Mouse (Mus musculus): ENCODE results near the gene Pml. TPM values are rescaled to one million over a fixed set of nuclear protein-coding genes. Genes with fewer than 3 reads are reported as not detected.
A peak's percentile ranks its signal among the peaks of the same experiment; 100 is the strongest.

Pml gene
- polyA plus RNA-seq, 1 experiment from 2014 or later = 18.9 TPM

DNA sequence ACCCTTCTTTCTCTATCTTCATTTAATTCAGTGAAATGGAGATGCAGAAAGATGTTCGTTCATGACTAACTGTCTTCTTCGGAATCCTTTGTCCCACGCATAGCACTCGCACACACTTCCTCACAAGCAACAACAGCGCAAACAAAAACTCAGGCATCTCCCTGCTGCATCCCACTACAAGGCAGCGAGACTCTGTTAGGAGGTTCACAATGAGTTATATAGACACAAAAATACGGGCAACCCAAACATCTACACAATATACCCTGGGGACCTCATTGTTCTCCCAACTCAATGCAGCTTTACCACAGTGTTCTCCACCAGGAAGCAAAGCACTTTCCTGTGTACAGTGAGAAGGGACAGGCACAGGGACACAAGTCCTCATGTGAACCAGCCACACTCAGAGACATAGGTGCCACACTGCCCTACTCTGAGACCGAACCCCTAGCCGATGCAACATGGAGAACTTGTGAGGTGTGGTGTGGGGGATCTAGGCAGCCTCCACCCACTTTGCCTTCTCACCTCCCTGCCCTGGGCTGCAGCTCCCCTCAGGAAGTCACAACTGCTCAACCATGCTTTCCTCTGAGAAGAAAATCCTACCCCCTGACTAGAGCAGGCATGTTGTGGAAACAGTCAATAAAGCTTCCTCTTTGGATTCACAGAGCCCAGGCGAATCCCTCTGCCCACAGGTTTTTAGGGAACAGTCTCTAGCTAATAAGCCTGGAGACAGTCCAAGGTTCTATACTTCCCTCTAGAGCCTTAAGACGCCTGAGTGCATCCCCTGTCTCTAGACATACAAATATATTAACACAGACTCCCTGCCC is 49.1 kb downstream of the Pml start:
- ATAC-seq (ENCODE audit: low read depth) (no peak), DNase-seq (no peak)
- peaks cover 99% of the 10 kb centered on the region for H3K27me3 ChIP-seq
- H3K36me3 ChIP-seq = no peaks in the 10 kb centered on the region
- H3K4me3 ChIP-seq (replicated peaks) = no peak overlapping the region
- peaks cover 27% of the 10 kb centered on the region for H3K4me1 ChIP-seq (replicated peaks)
- H3K27ac ChIP-seq = no peak overlapping the region
- H3K4me2 ChIP-seq = no peak overlapping the region
- no peaks in the 10 kb centered on the region for H3K9me3 ChIP-seq (replicated peaks)
- WGBS (ENCODE audit: insufficient replicate concordance) = 8% methylated on average over 11 of the region's 11 CpGs
- H3K9ac ChIP-seq = no peak overlapping the region

DNA sequence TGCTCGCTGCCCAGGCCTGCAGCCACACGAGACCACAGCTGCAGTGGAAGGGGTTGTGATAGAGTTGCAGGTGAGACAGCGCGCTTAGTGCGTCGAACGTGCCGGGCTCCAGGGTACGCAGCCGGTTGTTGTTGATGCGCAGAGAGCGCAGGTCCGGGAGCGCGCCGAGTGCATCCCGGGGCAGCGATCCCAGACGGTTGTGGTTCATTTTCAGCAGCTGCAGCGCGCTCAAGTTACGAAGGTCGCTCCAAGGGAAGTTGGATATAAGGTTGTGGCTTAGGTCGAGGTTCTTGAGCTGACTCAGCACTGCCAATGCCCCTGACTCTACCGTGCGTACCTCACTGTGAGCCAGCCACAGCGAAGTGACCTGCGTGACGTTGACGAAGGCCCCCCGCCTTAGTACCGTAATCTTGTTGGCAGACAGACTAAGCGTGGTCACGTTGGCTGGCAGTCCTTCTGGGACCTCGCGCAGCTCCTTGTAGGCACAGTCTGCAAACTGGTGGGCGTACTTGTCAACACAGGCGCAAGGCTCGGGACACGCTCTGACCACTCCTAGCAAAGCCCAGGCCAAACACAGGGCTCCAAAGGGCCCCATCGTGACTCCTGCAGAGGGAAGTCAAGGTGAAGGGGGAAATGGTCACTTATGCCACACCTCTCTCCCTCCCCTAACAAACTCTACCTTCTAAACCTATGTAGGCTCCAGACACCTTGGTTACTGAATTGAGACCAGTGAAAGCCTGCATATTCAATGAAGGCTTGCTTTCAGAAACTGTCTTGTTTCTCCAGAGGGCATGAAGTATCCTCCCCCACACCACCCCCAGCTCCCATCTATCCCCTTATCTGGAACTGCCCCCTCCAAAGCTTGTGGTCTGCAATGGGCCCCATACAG is 50.0 kb downstream of the Pml start:
- H3K4me3 ChIP-seq (replicated peaks) = no peak overlapping the region

GRCm38 (mm10) chr9:58198801-58199371 is 50.7 kb downstream of the Pml start:
- H3K9me3 ChIP-seq (replicated peaks) = no peaks in the 10 kb centered on the region
- H3K4me3 ChIP-seq (replicated peaks) = no peak overlapping the region
- no peak overlapping the region for H3K9ac ChIP-seq
- no peak overlapping the region for H3K27ac ChIP-seq
- peaks cover 24% of the 10 kb centered on the region for H3K4me1 ChIP-seq (replicated peaks)
- no peaks in the 10 kb centered on the region for H3K36me3 ChIP-seq
- 4% methylated on average over 38 of the region's 38 CpGs for WGBS (ENCODE audit: insufficient replicate concordance)
- H3K4me2 ChIP-seq = no peak overlapping the region
- no peak for ATAC-seq (ENCODE audit: low read depth)
- peaks cover 100% of the 10 kb centered on the region for H3K27me3 ChIP-seq
- DNase-seq = no peak

More for the DNA sequence above, 50.0 kb downstream of the Pml start:
- Histone ChIP-seq H3K4me2 (no peak overlapping the region), H3K9me3 (replicated peaks) (no peaks in the 10 kb centered on the region), H3K9ac (no peak overlapping the region), H3K36me3 (no peaks in the 10 kb centered on the region), H3K27ac (no peak overlapping the region), H3K4me1 (replicated peaks) (peaks cover 27% of the 10 kb centered on the region), H3K27me3 (peaks cover 99% of the 10 kb centered on the region)
- no peak for ATAC-seq (ENCODE audit: low read depth)
- DNase-seq = no peak
- WGBS (ENCODE audit: insufficient replicate concordance) = 3% methylated on average over 41 of the region's 41 CpGs

- Histone ChIP-seq H3K4me3 (replicated peaks) (0 out of 2 replicates have a peak overlapping the region, but pooled peaks have one; percentile 9), H3K9ac (no peak overlapping the region), H3K9me3 (replicated peaks) (no peaks in the 10 kb centered on the region), H3K4me1 (replicated peaks) (peaks cover 19% of the 10 kb centered on the region; the same call in 1 of the 2 replicates), H3K27me3 (peaks cover 100% of the 10 kb centered on the region), H3K4me2 (peak overlapping the region; percentile 21; the same call in 1 of the 2 replicates), H3K36me3 (no peaks in the 10 kb centered on the region), H3K27ac (no peak overlapping the region)
- 2% methylated on average over 58 of the region's 58 CpGs for WGBS (ENCODE audit: insufficient replicate concordance)
- no peak for DNase-seq
- ATAC-seq (ENCODE audit: low read depth) = no peak
These were observed 51.5 kb downstream of the Pml start for GRCm38 (mm10) chr9:58197781-58198701.

DNA sequence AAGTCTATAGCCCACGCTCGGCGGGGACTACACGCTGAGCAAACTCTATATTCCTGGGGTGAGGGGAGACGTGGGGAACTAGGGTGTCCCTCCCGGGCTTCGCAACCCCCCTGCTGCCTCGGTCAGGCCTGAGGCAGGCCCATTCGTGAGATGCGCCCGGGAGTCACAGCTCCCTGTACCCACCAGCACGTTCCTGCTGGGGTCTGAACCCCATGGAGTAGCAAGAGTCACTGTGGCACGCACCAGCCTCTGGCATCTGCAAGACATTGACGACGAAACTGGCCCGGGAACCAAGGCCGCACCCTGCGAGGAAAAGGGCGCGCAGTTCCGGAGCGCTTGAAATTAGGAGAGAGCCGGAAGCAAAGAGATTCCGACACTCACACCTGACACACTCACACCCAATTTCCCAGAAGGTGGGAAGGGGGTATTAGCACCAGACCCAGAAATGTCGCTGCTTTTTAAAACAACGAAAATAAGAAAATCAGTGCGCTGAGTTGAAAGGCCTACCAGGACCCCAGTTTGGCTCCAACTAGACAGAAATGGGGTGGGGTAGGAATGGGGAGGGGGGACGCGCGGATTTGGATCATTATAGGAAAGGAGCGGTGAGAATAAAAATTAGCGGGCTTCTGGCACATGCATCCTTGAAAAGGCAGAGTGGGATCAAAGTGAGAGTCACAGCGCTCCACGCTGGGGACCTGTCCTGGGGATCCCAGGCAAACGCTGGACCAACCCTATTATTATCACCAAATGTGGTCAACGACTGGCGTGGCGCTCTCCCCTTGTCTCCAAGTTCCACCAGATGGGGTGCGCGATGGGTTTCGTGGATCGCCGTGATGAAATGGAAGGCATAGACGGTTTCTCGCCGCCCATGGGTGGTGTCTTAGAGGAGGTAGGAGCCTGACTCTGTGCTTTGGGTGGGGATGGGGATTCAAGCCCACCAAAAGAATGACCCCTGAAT is 52.7 kb downstream of the Pml start:
- Histone ChIP-seq H3K4me3 (replicated peaks) (no peak overlapping the region), H3K4me1 (replicated peaks) (peaks cover 19% of the 10 kb centered on the region; the same call in 1 of the 2 replicates), H3K4me2 (no peak overlapping the region; the same call in 1 of the 2 replicates), H3K9ac (no peak overlapping the region), H3K27me3 (peaks cover 92% of the 10 kb centered on the region), H3K27ac (no peak overlapping the region), H3K36me3 (no peaks in the 10 kb centered on the region), H3K9me3 (replicated peaks) (no peaks in the 10 kb centered on the region)
- no peak for ATAC-seq (ENCODE audit: low read depth)
- WGBS (ENCODE audit: insufficient replicate concordance) = 4% methylated on average over 46 of the region's 46 CpGs
- DNase-seq = no peak

- Histone ChIP-seq H3K27me3 (peaks cover 85% of the 10 kb centered on the region), H3K9ac (no peak overlapping the region), H3K4me2 (no peak overlapping the region; the same call in 1 of the 2 replicates), H3K36me3 (no peaks in the 10 kb centered on the region), H3K4me3 (replicated peaks) (no peak overlapping the region), H3K9me3 (replicated peaks) (no peaks in the 10 kb centered on the region), H3K4me1 (replicated peaks) (peaks cover 19% of the 10 kb centered on the region; the same call in 1 of the 2 replicates), H3K27ac (no peak overlapping the region)
- 3% methylated on average over 14 of the region's 14 CpGs for WGBS (ENCODE audit: insufficient replicate concordance)
- DNase-seq (no peak), ATAC-seq (ENCODE audit: low read depth) (no peak)
These were observed 53.4 kb downstream of the Pml start for GRCm38 (mm10) chr9:58196141-58196540.

DNA sequence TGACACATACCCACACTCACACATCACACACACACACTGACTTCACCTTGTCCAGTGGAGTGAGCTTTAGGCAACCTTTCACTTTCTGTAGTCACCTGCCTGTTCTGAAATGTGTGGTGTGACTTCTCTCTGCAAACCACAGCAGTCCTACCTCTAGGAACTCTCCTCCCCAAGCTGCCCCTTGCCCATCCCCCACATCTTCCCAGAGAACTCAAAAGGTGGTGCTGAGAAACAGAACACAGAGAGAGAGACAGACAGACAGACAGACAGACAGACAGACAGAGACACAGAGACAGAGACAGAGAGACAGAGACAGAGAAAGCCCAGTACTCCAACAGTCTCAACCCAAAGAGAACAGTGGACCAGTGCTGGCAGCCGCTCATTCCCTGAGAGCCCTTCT is 53.9 kb downstream of the Pml start:
- no peak for ATAC-seq (ENCODE audit: low read depth)

GRCm38 (mm10) chr9:58194222-58194621 is 55.4 kb downstream of the Pml start:
- DNase-seq (no peak), ATAC-seq (ENCODE audit: low read depth) (no peak)
- Histone ChIP-seq H3K27ac (no peak overlapping the region), H3K4me3 (replicated peaks) (no peak overlapping the region), H3K9me3 (replicated peaks) (no peaks in the 10 kb centered on the region), H3K36me3 (no peaks in the 10 kb centered on the region), H3K4me2 (no peak overlapping the region), H3K27me3 (peaks cover 76% of the 10 kb centered on the region), H3K4me1 (replicated peaks) (peaks cover 18% of the 10 kb centered on the region; the same call in 1 of the 2 replicates), H3K9ac (no peak overlapping the region)
- 40% methylated on average over 9 of the region's 9 CpGs for WGBS (ENCODE audit: insufficient replicate concordance)

More for the DNA sequence above, 53.9 kb downstream of the Pml start:
- H3K27ac ChIP-seq = no peak overlapping the region
- peaks cover 85% of the 10 kb centered on the region for H3K27me3 ChIP-seq
- H3K4me3 ChIP-seq (replicated peaks) = no peak overlapping the region
- 0% methylated on average over 1 of the region's 1 CpGs for WGBS (ENCODE audit: insufficient replicate concordance)
- H3K4me1 ChIP-seq (replicated peaks) = peaks cover 19% of the 10 kb centered on the region; the same call in 1 of the 2 replicates
- no peaks in the 10 kb centered on the region for H3K9me3 ChIP-seq (replicated peaks)
- H3K9ac ChIP-seq = no peak overlapping the region
- H3K4me2 ChIP-seq = no peak overlapping the region
- no peak for DNase-seq
- H3K36me3 ChIP-seq = no peaks in the 10 kb centered on the region

DNA sequence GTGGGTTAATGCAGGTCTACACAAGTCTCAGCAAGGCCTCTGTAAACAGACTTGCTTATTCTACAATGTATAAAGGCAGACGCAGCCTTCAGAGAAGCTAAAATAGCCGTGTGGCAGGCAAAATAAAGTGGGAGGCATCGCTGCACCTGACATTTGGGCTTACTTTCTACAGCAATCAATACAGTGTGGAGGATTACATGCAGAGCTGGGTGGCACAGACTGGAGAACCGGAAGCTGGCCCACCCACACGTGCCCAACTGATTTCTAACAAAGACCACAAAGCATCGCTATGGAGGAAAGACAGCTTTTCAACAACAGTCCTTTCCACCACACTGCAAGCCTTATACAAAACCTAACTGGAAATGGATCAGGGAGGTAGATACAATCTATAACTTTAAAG is 65.1 kb downstream of the Pml start:
- no peaks in the 10 kb centered on the region for H3K36me3 ChIP-seq
- ATAC-seq (ENCODE audit: low read depth) = no peak
- H3K9ac ChIP-seq = no peak overlapping the region
- H3K27me3 ChIP-seq = no peaks in the 10 kb centered on the region
- H3K4me2 ChIP-seq = no peak overlapping the region
- H3K27ac ChIP-seq = no peak overlapping the region
- no peaks in the 10 kb centered on the region for H3K9me3 ChIP-seq (replicated peaks)
- H3K4me3 ChIP-seq (replicated peaks) = no peak overlapping the region
- 64% methylated on average over 6 of the region's 6 CpGs for WGBS (ENCODE audit: insufficient replicate concordance)
- DNase-seq = no peak
- no peaks in the 10 kb centered on the region for H3K4me1 ChIP-seq (replicated peaks)
